Mouse (Mus musculus) layer of hippocampus, adult 11-12 months (tissue): ENCODE results near the gene Atg4c.
A peak's percentile ranks its signal among the peaks of the same experiment; 100 is the strongest.

Experiments used
- DNase-seq: peaks from one replicate; pipeline ENCODE4 v3.0.0; 2022; ENCODE audit warnings: low spot score

Gene Atg4c

GRCm38 (mm10) chr4:99263663-99264062 lies 69.9 kb downstream of the Atg4c start:
- no peak for DNase-seq

- no peak for DNase-seq
These were observed 73.2 kb downstream of the Atg4c start for GRCm38 (mm10) chr4:99266843-99267445.

GRCm38 (mm10) chr4:99272860-99273259 lies 79.1 kb downstream of the Atg4c start:
- DNase-seq, result no peak

- no peak for DNase-seq
These were observed 79.7 kb downstream of the Atg4c start for GRCm38 (mm10) chr4:99273466-99273865.

GRCm38 (mm10) chr4:99273979-99274378 lies 80.2 kb downstream of the Atg4c start:
- DNase-seq, result no peak

- no peak for DNase-seq
These were observed 85.1 kb downstream of the Atg4c start for GRCm38 (mm10) chr4:99278876-99279275.

GRCm38 (mm10) chr4:99281711-99282110 lies 88.0 kb downstream of the Atg4c start:
- no peak for DNase-seq

GRCm38 (mm10) chr4:99289286-99289685 lies 95.6 kb downstream of the Atg4c start:
- DNase-seq, result no peak

GRCm38 (mm10) chr4:99298676-99299075 lies 104.9 kb downstream of the Atg4c start:
- peak; percentile 38 for DNase-seq

- no peak for DNase-seq
These were observed 111.1 kb downstream of the Atg4c start for GRCm38 (mm10) chr4:99304793-99305192.
